In genomic region chr2:120566886-120567797, GRCm38 (mm10) we compare ENCODE assay signal across 7 mouse cellular contexts. TPM values are rescaled to one million over a fixed set of nuclear protein-coding genes. Genes with fewer than 3 reads are reported as not detected.
DNase-seq lines count a peak whose midpoint lies in the region; ATAC-seq lines count a peak whose summit lies in the region.

Gene Snap23 (plus strand): TSS chr2:120567671.

- under 1% methylated on average over 42 of the region's 42 CpGs for WGBS in intestine, embryonic 16.5 days
- 2% methylated on average over 42 of the region's 42 CpGs for WGBS in midbrain, embryonic 11.5 days

- H3K4me2 ChIP-seq in intestine, embryonic 16.5 days (ENCODE audit: low read depth, low read length): peak within 1 kb of the TSS; percentile 53
- H3K4me2 ChIP-seq in midbrain, embryonic 11.5 days: peak within 1 kb of the TSS; percentile 70

- peak; percentile 96 for DNase-seq in adrenal gland, adult 8-10 months
- peak; percentile 96 for DNase-seq in embryo, embryonic 9.5 days (ENCODE audit: extremely low spot score)
- peak; percentile 90 to 93 for DNase-seq in gastrocnemius, postnatal 4 days (ENCODE audit: low spot score in 2 of 2)
- DNase-seq in left cerebral cortex, postnatal 36 days (ENCODE audit: low spot score in 2 of 2): peak; percentile 94 to 98
- peak; percentile 100 for DNase-seq in midbrain, embryonic 11.5 days (ENCODE audit: low spot score, missing footprints)
- DNase-seq in skeletal muscle tissue, adult 2 months (ENCODE audit: low read depth, low spot score): peak; percentile 99

- intact Hi-C loops in left cerebral cortex, postnatal 36 days (cut with DNase I): no loop called here

- H3K36me3 ChIP-seq in intestine, embryonic 16.5 days (ENCODE audit: control insufficient read depth, insufficient read depth, low read length): 0 out of 2 replicates have a peak, but pooled peaks cover 3% of the 10 kb centered on the region
- H3K36me3 ChIP-seq in midbrain, embryonic 11.5 days (ENCODE audit: control insufficient read depth, insufficient read depth, low read length): no peaks in the 10 kb centered on the region

- no peaks in the 10 kb centered on the region for H3K27me3 ChIP-seq in intestine, embryonic 16.5 days (replicated peaks; ENCODE audit: control insufficient read depth, insufficient read depth, low read length)
- H3K27me3 ChIP-seq in midbrain, embryonic 11.5 days (ENCODE audit: control insufficient read depth, insufficient read depth, low read length): no peaks in the 10 kb centered on the region

- H3K27ac ChIP-seq in intestine, embryonic 16.5 days (ENCODE audit: low read length): peak within 1 kb of the TSS; percentile 93
- 0 out of 2 replicates have a peak within 1 kb of the TSS, but pooled peaks have one; percentile 7 for H3K27ac ChIP-seq in midbrain, embryonic 11.5 days (ENCODE audit: low read depth, low read length)

- peak; percentile 95 for ATAC-seq in intestine, embryonic 16.5 days
- peak; percentile 92 for ATAC-seq in midbrain, embryonic 11.5 days (ENCODE audit: low FRiP score)

- peak within 1 kb of the TSS; percentile 78 for H3K9ac ChIP-seq in intestine, embryonic 16.5 days (ENCODE audit: low read depth, low read length)
- H3K9ac ChIP-seq in midbrain, embryonic 11.5 days (ENCODE audit: low read length): peak within 1 kb of the TSS; percentile 75

- H3K9me3 ChIP-seq in intestine, embryonic 16.5 days (ENCODE audit: control insufficient read depth, low read length): no peaks in the 10 kb centered on the region
- no peaks in the 10 kb centered on the region for H3K9me3 ChIP-seq in midbrain, embryonic 11.5 days (ENCODE audit: control insufficient read depth, low read length)

- peak within 1 kb of the TSS; percentile 70 for H3K4me3 ChIP-seq in intestine, embryonic 16.5 days (ENCODE audit: low read length)
- H3K4me3 ChIP-seq in midbrain, embryonic 11.5 days (ENCODE audit: low read depth, low read length): peak within 1 kb of the TSS; percentile 69

- H3K4me1 ChIP-seq in intestine, embryonic 16.5 days (ENCODE audit: control insufficient read depth, insufficient read depth, low read length): peaks cover 8% of the 10 kb centered on the region
- peaks cover 8% of the 10 kb centered on the region; the same call in 1 of the 2 replicates for H3K4me1 ChIP-seq in midbrain, embryonic 11.5 days (ENCODE audit: control insufficient read depth, insufficient read depth, low read length)

RNA-seq across cellular contexts. Expression of gene Snap23, which starts in this region (rescaled TPM):
- 10 to 100 TPM; 54.4 to 73.3 (median 64.1) TPM for total RNA-seq in adrenal gland, adult 8-10 months (2022)
- total RNA-seq in gastrocnemius, postnatal 4 days (2021): 10 to 100 TPM; 52.0 to 64.4 TPM
- 54.6 and 55.8 TPM in 2 replicates for polyA plus RNA-seq in intestine, embryonic 16.5 days (2015; fragmentation: Nextera tagmentation; extraction: Ambion mirVana)
- total RNA-seq in left cerebral cortex, postnatal 36 days (2021): 10 to 100 TPM; 13.3 to 15.9 TPM
- polyA plus RNA-seq in midbrain, embryonic 11.5 days (2014; fragmentation: Nextera tagmentation; extraction: Ambion mirVana): 45.6 and 52.3 TPM in 2 replicates

Comparison
In these comparisons a context has a peak if more than half of its experiments do, and no peak if none do; other contexts are left out.
1. Peak in every context shown above with its lines: DNase-seq, ATAC-seq, H3K4me3 ChIP-seq and H3K27ac ChIP-seq.